Mouse (Mus musculus) lung, adult 2 months (tissue): ENCODE measurements around the gene Kif19a.

Experiments
- CTCF ChIP-seq: fragments of 200-500 bp; IDR thresholded peaks from 2 replicates; pipeline ENCODE4 v1.5.1; 2011; ENCODE audit warnings: mild to moderate bottlenecking, low read length, control low read depth; ENCODE audit not compliant: insufficient read depth
- POLR2A ChIP-seq: fragments of 200-500 bp; IDR thresholded peaks from 2 replicates; pipeline ENCODE4 v1.6.1; 2011; ENCODE audit warnings: low read depth, mild to moderate bottlenecking, control low read depth, low read length, borderline replicate concordance; ENCODE audit errors: extremely low read depth

DNA sequence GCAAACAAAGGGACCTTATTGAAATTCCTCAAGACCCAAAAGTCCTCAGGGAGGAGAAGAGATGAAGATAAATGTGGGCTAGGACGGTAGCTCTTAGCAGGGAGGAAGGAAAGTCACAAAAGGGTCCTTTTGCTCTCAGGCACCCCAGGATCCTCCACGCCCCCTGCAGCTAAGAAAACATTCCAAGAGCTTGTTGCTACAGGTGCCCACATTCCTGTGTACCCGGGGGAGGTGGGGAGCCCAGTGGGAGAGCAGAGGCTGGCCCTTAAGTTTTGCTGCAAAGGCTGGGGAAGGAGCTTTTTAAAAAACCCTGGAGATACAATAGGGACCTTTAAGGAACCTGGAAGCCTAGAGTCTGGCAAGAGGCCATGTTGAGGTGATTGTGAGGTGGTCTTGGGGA is 55.3 kb downstream of the Kif19a start:
- TF ChIP-seq POLR2A (no peak), CTCF (no peak)
